Mouse (Mus musculus) bone marrow macrophage, adult 2 months (primary cell): ENCODE results near the gene Olfr984.

Source experiments
- CTCF ChIP-seq: IDR thresholded peaks from 2 replicates; pipeline ENCODE4 v1.5.1; 2012; ENCODE audit warnings: low read depth, mild to moderate bottlenecking, low read length, moderate library complexity
- POLR2A ChIP-seq: IDR thresholded peaks from 2 replicates; pipeline ENCODE4 v1.6.1; 2012; ENCODE audit warnings: mild to moderate bottlenecking, low read depth, low read length, borderline replicate concordance

- TF ChIP-seq CTCF = no peak
- TF ChIP-seq POLR2A = no peak
Observed at GRCm38 (mm10) chr9:40130084-40130483, 16.1 kb upstream of the Olfr984 start, which contains the start of gene Olfr985.
